Mouse (Mus musculus) liver, embryonic 14.5 days (tissue): Measurements from ENCODE around the gene Olfr878. TPM values are rescaled to one million over a fixed set of nuclear protein-coding genes. Genes with fewer than 3 reads are reported as not detected.

Experiments used
- ATAC-seq: fragments of 200-750 bp; cut with Nextera tagmentation; 2 replicates; pipeline ENCODE4 v1.8.0; 2017; ENCODE audit warnings: moderate number of reproducible peaks, mild to moderate bottlenecking, moderate library complexity; ENCODE audit not compliant: insufficient read depth
- DNase-seq, 3 experiments: peaks; one replicate each; pipeline ENCODE4 v3.0.0-alpha.2; 2012 to 2013; ENCODE audit warnings: low read depth in 3 of 3, low spot score in 3 of 3
- H3K27ac ChIP-seq: fragments of 300-500 bp; sonication (generic); 2 replicates; pipeline ENCODE4 v1.5.1; 2014; ENCODE audit warnings: moderate library complexity, mild to moderate bottlenecking, control low read depth, inconsistent platforms
- H3K27me3 ChIP-seq: fragments of 300-500 bp; sonication (generic); 2 replicates; pipeline ENCODE4 v1.6.1; 2014; ENCODE audit warnings: mild to moderate bottlenecking, low read length, moderate library complexity; ENCODE audit not compliant: control insufficient read depth, insufficient read depth
- H3K36me3 ChIP-seq: fragments of 300-500 bp; sonication (generic); replicated peaks from 2 replicates; pipeline ENCODE4 v1.6.1; 2014; ENCODE audit warnings: low read depth; ENCODE audit not compliant: control insufficient read depth, insufficient read depth
- H3K4me1 ChIP-seq, 2 experiments: fragments of 200-500 bp in 1 of 2; fragments of 300-500 bp in 1 of 2; sonication (generic) in 1 of 2; replicated peaks; 2 replicates each; pipeline ENCODE4 v1.6.1; 2012 to 2014; ENCODE audit warnings: antibody characterized with exemption in 1 of 2, inconsistent platforms in 1 of 2, low read length in 1 of 2; ENCODE audit not compliant: control insufficient read depth in 2 of 2, insufficient read depth in 2 of 2
- H3K4me2 ChIP-seq: fragments of 300-500 bp; sonication (generic); 2 replicates; pipeline ENCODE4 v1.6.1; 2014; ENCODE audit warnings: low read depth, mild to moderate bottlenecking, control low read depth, moderate library complexity
- H3K4me3 ChIP-seq, 2 experiments: fragments of 200-500 bp in 1 of 2; fragments of 300-500 bp in 1 of 2; sonication (generic) in 1 of 2; 2 replicates each; pipeline ENCODE4 v1.5.1; 2012 to 2014; ENCODE audit warnings: low read depth in 2 of 2, low read length in 2 of 2, mild to moderate bottlenecking in 2 of 2, control low read depth in 1 of 2, inconsistent platforms in 1 of 2, moderate library complexity in 1 of 2; ENCODE audit not compliant: insufficient read depth in 1 of 2
- H3K9ac ChIP-seq: fragments of 300-500 bp; sonication (generic); replicated peaks from 2 replicates; pipeline ENCODE4 v1.6.1; 2014; ENCODE audit warnings: mild to moderate bottlenecking, control low read depth, moderate library complexity
- H3K9me3 ChIP-seq: fragments of 300-500 bp; sonication (generic); 2 replicates; pipeline ENCODE4 v1.6.1; 2016; ENCODE audit warnings: low read length, mixed read lengths; ENCODE audit not compliant: control insufficient read depth
- CTCF ChIP-seq: IDR thresholded peaks from 2 replicates; pipeline ENCODE4 v1.5.1; 2016; ENCODE audit warnings: antibody characterized with exemption, low read depth, control low read depth
- EP300 ChIP-seq: IDR thresholded peaks from 2 replicates; pipeline ENCODE4 v1.6.1; 2016; ENCODE audit warnings: antibody characterized with exemption, low read depth
- WGBS: fragments of 180-500 bp; shearing (Covaris S2); extraction: QIAGEN DNeasy Blood & Tissue Kit; methylation state at CpG from one replicate; pipeline ENCODE4 v1.1.7; 2014; ENCODE audit not compliant: insufficient replicate concordance; 5-methylcytosine and 5-hydroxymethylcytosine counted together
- polyA plus RNA-seq, 2 experiments: library from polyadenylated mRNA; depleted of rRNA in 1 of 2; stranded (reverse) in 1 of 2; unstranded in 1 of 2; fragments of >200 nt; fragmentation: Nextera tagmentation in 1 of 2; extraction: Ambion mirVana in 1 of 2; gene quantifications; 2 replicates each; pipeline versions ENCODE4 v1.2.1 to v1.2.3; 2012 to 2014

Olfr878 gene
- polyA plus RNA-seq, 2 experiments, result not detected

GRCm38 (mm10) chr9:37926019-37927013, 8.7 kb downstream of the Olfr878 start:
- H3K4me2 ChIP-seq, result no peak overlapping the region
- 41% methylated on average over 3 of the region's 3 CpGs for WGBS
- no peak overlapping the region for H3K4me3 ChIP-seq
- DNase-seq (no peak), ATAC-seq (no peak)
- no peaks in the 10 kb centered on the region for H3K36me3 ChIP-seq
- no peaks in the 10 kb centered on the region for H3K9me3 ChIP-seq
- TF ChIP-seq EP300, result no peak
- H3K9ac ChIP-seq, result no peak overlapping the region
- no peaks in the 10 kb centered on the region for H3K4me1 ChIP-seq
- H3K27me3 ChIP-seq, result no peaks in the 10 kb centered on the region
- no peak overlapping the region for H3K27ac ChIP-seq

- ATAC-seq, result no peak
Observed at GRCm38 (mm10) chr9:37932519-37932918, 14.9 kb downstream of the Olfr878 start.

GRCm38 (mm10) chr9:37934146-37934545, 16.5 kb downstream of the Olfr878 start:
- no peak for TF ChIP-seq EP300
- ATAC-seq, result no peak

More at GRCm38 (mm10) chr9:37932519-37932918, 14.9 kb downstream of the Olfr878 start:
- Histone ChIP-seq H3K4me1 (no peaks in the 10 kb centered on the region), H3K9me3 (no peaks in the 10 kb centered on the region), H3K4me2 (no peak overlapping the region), H3K36me3 (no peaks in the 10 kb centered on the region), H3K27me3 (no peaks in the 10 kb centered on the region), H3K27ac (no peak overlapping the region), H3K9ac (no peak overlapping the region), H3K4me3 (no peak overlapping the region)
- peak; percentile 5 to 17 (median 7) for DNase-seq
- WGBS, result 3% methylated on average over 11 of the region's 11 CpGs
- TF ChIP-seq EP300, result no peak
- peak; percentile 67 for TF ChIP-seq CTCF

GRCm38 (mm10) chr9:37941167-37941566, 23.5 kb downstream of the Olfr878 start:
- TF ChIP-seq EP300 (no peak), CTCF (no peak)
- no peaks in the 10 kb centered on the region for H3K9me3 ChIP-seq
- WGBS, result 68% methylated on average over 2 of the region's 2 CpGs

More at GRCm38 (mm10) chr9:37934146-37934545, 16.5 kb downstream of the Olfr878 start:
- H3K36me3 ChIP-seq, result no peaks in the 10 kb centered on the region
- no peaks in the 10 kb centered on the region for H3K27me3 ChIP-seq
- H3K27ac ChIP-seq, result no peak overlapping the region
- no peak overlapping the region for H3K9ac ChIP-seq
- H3K4me1 ChIP-seq, result no peaks in the 10 kb centered on the region
- no peak overlapping the region for H3K4me2 ChIP-seq
- no peak overlapping the region for H3K4me3 ChIP-seq
- no peak for DNase-seq
- no peaks in the 10 kb centered on the region for H3K9me3 ChIP-seq

More at GRCm38 (mm10) chr9:37941167-37941566, 23.5 kb downstream of the Olfr878 start:
- no peak for DNase-seq
- Histone ChIP-seq H3K27ac (no peak overlapping the region), H3K27me3 (no peaks in the 10 kb centered on the region), H3K4me3 (no peak overlapping the region), H3K4me2 (no peak overlapping the region), H3K9ac (no peak overlapping the region), H3K36me3 (no peaks in the 10 kb centered on the region), H3K4me1 (no peaks in the 10 kb centered on the region)
- no peak for ATAC-seq

Other genes with a start within 250 kb of the Olfr878 start
- gene Panx3, start 248.6 kb upstream of the Olfr878 start, polyA plus RNA-seq (2012; rRNA removed), result not detected in 2 replicates
- not detected in 2 replicates for gene Panx3, start 248.6 kb upstream of the Olfr878 start, polyA plus RNA-seq (2014; fragmentation: Nextera tagmentation; extraction: Ambion mirVana)
- gene Olfr160, start 201.6 kb upstream of the Olfr878 start, polyA plus RNA-seq (2012; rRNA removed), result not detected in 2 replicates
- gene Olfr160, start 201.6 kb upstream of the Olfr878 start, polyA plus RNA-seq (2014; fragmentation: Nextera tagmentation; extraction: Ambion mirVana), result not detected in 2 replicates
- gene Olfr874, start 172.7 kb upstream of the Olfr878 start, polyA plus RNA-seq (2012; rRNA removed), result not detected in 2 replicates
- not detected in 2 replicates for gene Olfr874, start 172.7 kb upstream of the Olfr878 start, polyA plus RNA-seq (2014; fragmentation: Nextera tagmentation; extraction: Ambion mirVana)
- gene Olfr875, start 146.0 kb upstream of the Olfr878 start, polyA plus RNA-seq (2012; rRNA removed), result not detected in 2 replicates
- not detected in 2 replicates for gene Olfr875, start 146.0 kb upstream of the Olfr878 start, polyA plus RNA-seq (2014; fragmentation: Nextera tagmentation; extraction: Ambion mirVana)
- not detected in 2 replicates for gene Olfr876, start 114.8 kb upstream of the Olfr878 start, polyA plus RNA-seq (2012; rRNA removed)
- not detected in 2 replicates for gene Olfr876, start 114.8 kb upstream of the Olfr878 start, polyA plus RNA-seq (2014; fragmentation: Nextera tagmentation; extraction: Ambion mirVana)
- gene Olfr877, start 63.6 kb upstream of the Olfr878 start, polyA plus RNA-seq (2012; rRNA removed), result not detected in 2 replicates
- gene Olfr877, start 63.6 kb upstream of the Olfr878 start, polyA plus RNA-seq (2014; fragmentation: Nextera tagmentation; extraction: Ambion mirVana), result not detected in 2 replicates
- gene Olfr145, start 21.1 kb upstream of the Olfr878 start, polyA plus RNA-seq (2012; rRNA removed), result not detected in 2 replicates
- gene Olfr145, start 21.1 kb upstream of the Olfr878 start, polyA plus RNA-seq (2014; fragmentation: Nextera tagmentation; extraction: Ambion mirVana), result not detected in 2 replicates
- gene Olfr881, start 74.0 kb downstream of the Olfr878 start, polyA plus RNA-seq (2012; rRNA removed), result not detected in 2 replicates
- not detected in 2 replicates for gene Olfr881, start 74.0 kb downstream of the Olfr878 start, polyA plus RNA-seq (2014; fragmentation: Nextera tagmentation; extraction: Ambion mirVana)
- not detected in 2 replicates for gene Olfr883, start 108.0 kb downstream of the Olfr878 start, polyA plus RNA-seq (2012; rRNA removed)
- gene Olfr883, start 108.0 kb downstream of the Olfr878 start, polyA plus RNA-seq (2014; fragmentation: Nextera tagmentation; extraction: Ambion mirVana), result not detected in 2 replicates
- not detected in 2 replicates for gene Olfr884, start 128.7 kb downstream of the Olfr878 start, polyA plus RNA-seq (2012; rRNA removed)
- not detected in 2 replicates for gene Olfr884, start 128.7 kb downstream of the Olfr878 start, polyA plus RNA-seq (2014; fragmentation: Nextera tagmentation; extraction: Ambion mirVana)
- gene Olfr885, start 143.5 kb downstream of the Olfr878 start, polyA plus RNA-seq (2012; rRNA removed), result not detected in 2 replicates
- not detected in 2 replicates for gene Olfr885, start 143.5 kb downstream of the Olfr878 start, polyA plus RNA-seq (2014; fragmentation: Nextera tagmentation; extraction: Ambion mirVana)
- gene Olfr887, start 166.2 kb downstream of the Olfr878 start, polyA plus RNA-seq (2012; rRNA removed), result not detected in 2 replicates
- gene Olfr887, start 166.2 kb downstream of the Olfr878 start, polyA plus RNA-seq (2014; fragmentation: Nextera tagmentation; extraction: Ambion mirVana), result not detected in 2 replicates
- gene Olfr888, start 190.3 kb downstream of the Olfr878 start, polyA plus RNA-seq (2012; rRNA removed), result not detected in 2 replicates
- not detected in 2 replicates for gene Olfr888, start 190.3 kb downstream of the Olfr878 start, polyA plus RNA-seq (2014; fragmentation: Nextera tagmentation; extraction: Ambion mirVana)
- gene Olfr889, start 197.4 kb downstream of the Olfr878 start, polyA plus RNA-seq (2012; rRNA removed), result 0.01 TPM in 2 replicates
- gene Olfr889, start 197.4 kb downstream of the Olfr878 start, polyA plus RNA-seq (2014; fragmentation: Nextera tagmentation; extraction: Ambion mirVana), result 0.14 and 0.15 TPM in 2 replicates
- not detected in 2 replicates for gene Olfr890, start 224.7 kb downstream of the Olfr878 start, polyA plus RNA-seq (2012; rRNA removed)
- gene Olfr890, start 224.7 kb downstream of the Olfr878 start, polyA plus RNA-seq (2014; fragmentation: Nextera tagmentation; extraction: Ambion mirVana), result not detected in 2 replicates